Mouse (Mus musculus): Measurements from ENCODE around the gene March11. TPM values are rescaled to one million over a fixed set of nuclear protein-coding genes. Genes with fewer than 3 reads are reported as not detected.

The March11 gene
- not detected for total RNA-seq (2021)
- long read RNA-seq, experiment 1, result 0 reads
- long read RNA-seq, experiment 2, result 0 reads

GRCm38 (mm10) chr15:26308629-26309230 is at the start of gene March11:
Gene March11, plus strand, starts transcription at chr15:26309048.
- DNase-seq (ENCODE audit: low spot score), result no peak

- no peak for DNase-seq (ENCODE audit: low spot score)
Observed at GRCm38 (mm10) chr15:26262336-26262735, 46.5 kb upstream of the March11 start.

GRCm38 (mm10) chr15:26269596-26269995 is 39.3 kb upstream of the March11 start:
- DNase-seq (ENCODE audit: low spot score), result no peak

GRCm38 (mm10) chr15:26276035-26276511 is 32.8 kb upstream of the March11 start:
- DNase-seq (ENCODE audit: low spot score), result no peak

- DNase-seq (ENCODE audit: low spot score), result no peak
Observed at GRCm38 (mm10) chr15:26276608-26277007, 32.2 kb upstream of the March11 start.

- no peak for DNase-seq (ENCODE audit: low spot score)
Observed at GRCm38 (mm10) chr15:26291871-26292270, 17.0 kb upstream of the March11 start.

GRCm38 (mm10) chr15:26292811-26293210 is 16.0 kb upstream of the March11 start:
- DNase-seq (ENCODE audit: low spot score), result no peak

GRCm38 (mm10) chr15:26293215-26293614 is 15.6 kb upstream of the March11 start:
- DNase-seq (ENCODE audit: low spot score), result no peak

- DNase-seq (ENCODE audit: low spot score), result no peak
Observed at GRCm38 (mm10) chr15:26298668-26299067, 10.2 kb upstream of the March11 start.

GRCm38 (mm10) chr15:26309291-26309931 is 563 bp downstream of the March11 start:
- DNase-seq (ENCODE audit: low spot score), result peak; percentile 7

GRCm38 (mm10) chr15:26319866-26320265 is 11.0 kb downstream of the March11 start:
- DNase-seq (ENCODE audit: low spot score), result no peak

- no peak for DNase-seq (ENCODE audit: low spot score)
Observed at GRCm38 (mm10) chr15:26320402-26320801, 11.6 kb downstream of the March11 start.

GRCm38 (mm10) chr15:26322804-26323203 is 14.0 kb downstream of the March11 start:
- no peak for DNase-seq (ENCODE audit: low spot score)

GRCm38 (mm10) chr15:26327157-26327556 is 18.3 kb downstream of the March11 start:
- peak; percentile 1 for DNase-seq (ENCODE audit: low spot score)

- DNase-seq (ENCODE audit: low spot score), result no peak
Observed at GRCm38 (mm10) chr15:26335791-26336190, 26.9 kb downstream of the March11 start.

- DNase-seq (ENCODE audit: low spot score), result no peak
Observed at GRCm38 (mm10) chr15:26337775-26338174, 28.9 kb downstream of the March11 start.

- no peak for DNase-seq (ENCODE audit: low spot score)
Observed at GRCm38 (mm10) chr15:26338343-26338742, 29.5 kb downstream of the March11 start.

GRCm38 (mm10) chr15:26340490-26340889 is 31.6 kb downstream of the March11 start:
- no peak for DNase-seq (ENCODE audit: low spot score)

GRCm38 (mm10) chr15:26340966-26341365 is 32.1 kb downstream of the March11 start:
- DNase-seq (ENCODE audit: low spot score), result no peak

- DNase-seq (ENCODE audit: low spot score), result no peak
Observed at GRCm38 (mm10) chr15:26344329-26344728, 35.5 kb downstream of the March11 start.

GRCm38 (mm10) chr15:26353656-26354055 is 44.8 kb downstream of the March11 start:
- DNase-seq (ENCODE audit: low spot score), result no peak

- no peak for DNase-seq (ENCODE audit: low spot score)
Observed at GRCm38 (mm10) chr15:26365344-26365743, 56.5 kb downstream of the March11 start.

- no peak for DNase-seq (ENCODE audit: low spot score)
Observed at GRCm38 (mm10) chr15:26366511-26366910, 57.7 kb downstream of the March11 start.
